Mouse (Mus musculus) common myeloid progenitor, adult 5-6 weeks (primary cell): ENCODE measurements around the gene Acmsd. TPM values are rescaled to one million over a fixed set of nuclear protein-coding genes. Genes with fewer than 3 reads are reported as not detected.
"Not testable (repeated sequence)": the region's sequence is repeated elsewhere in the genome, so short reads cannot be mapped to it uniquely, and the experiment has no call there.

Experiments
- ATAC-seq: replicated peaks from 2 replicates; pipeline ENCODE4 v1.8.0; 2016; ENCODE audit warnings: low read depth, mild to moderate bottlenecking, moderate TSS enrichment, inconsistent platforms; ENCODE audit not compliant: poor library complexity, severe bottlenecking
- total RNA-seq: library from RNA; stranded (forward); fragments of 200-1000, 187-1606 nt; gene quantifications from 2 replicates; pipeline ENCODE4 v1.2.3, GENCODE M21; 2017

The Acmsd gene
- 2.0 and 2.9 TPM in 2 replicates for total RNA-seq

DNA sequence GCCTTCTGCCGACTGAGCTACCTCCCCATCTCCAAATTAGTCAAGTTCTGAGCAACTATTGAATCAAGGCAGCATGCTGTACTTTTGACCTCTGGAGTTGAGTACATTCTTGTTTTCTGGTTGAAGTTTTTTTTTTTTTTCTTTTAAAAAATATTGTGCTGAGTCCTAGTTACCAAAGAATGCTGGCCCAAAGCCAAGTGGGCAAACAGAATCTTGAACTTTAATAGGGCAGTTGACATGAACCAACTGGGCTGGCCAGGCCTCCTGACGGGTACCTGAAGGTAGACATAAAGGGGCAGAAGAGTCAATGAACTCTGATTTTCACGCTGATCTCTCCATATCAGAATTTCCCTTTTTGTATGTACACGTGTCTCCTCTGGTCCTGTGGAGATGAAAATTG, at the start of gene Acmsd:
Gene Acmsd, plus strand, starts transcription at position 318 of the 400 bp plus-strand sequence.
- no peak for ATAC-seq

DNA sequence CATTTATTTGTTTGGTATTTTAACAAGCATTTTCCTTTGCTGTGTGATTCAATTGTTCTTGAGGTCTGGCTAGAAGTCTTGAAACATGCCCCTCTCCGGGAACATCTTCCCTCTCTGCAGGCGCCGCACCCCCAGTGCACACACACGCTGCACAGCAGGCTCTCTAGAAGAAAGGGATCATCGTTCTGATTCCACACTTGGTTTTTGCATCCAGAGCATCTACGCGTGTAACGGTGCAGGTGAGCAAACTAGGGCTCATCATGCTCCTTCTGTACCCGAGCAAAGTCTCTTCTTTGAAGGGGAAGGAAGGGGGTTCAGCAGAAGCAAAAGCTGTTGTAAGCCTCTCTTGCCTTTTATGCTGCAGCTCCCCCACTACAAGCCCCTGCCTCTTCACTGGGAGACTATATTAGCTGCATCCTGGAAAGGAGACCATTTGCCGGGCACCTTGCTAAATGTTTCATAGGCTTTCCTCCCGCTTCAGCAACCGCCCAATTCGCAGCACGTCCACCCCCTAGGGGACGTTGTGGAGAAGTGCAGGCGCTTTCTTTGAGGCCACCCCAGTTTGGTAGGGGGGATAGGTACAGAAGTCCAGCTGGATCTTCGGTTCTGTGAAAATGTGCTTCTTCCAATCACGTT, 49.6 kb upstream of the Acmsd start, which contains the start of gene Tmem163:
Gene Tmem163, minus strand, starts transcription at position 51 of the 636 bp plus-strand sequence.
- peak; percentile 71 for ATAC-seq

DNA sequence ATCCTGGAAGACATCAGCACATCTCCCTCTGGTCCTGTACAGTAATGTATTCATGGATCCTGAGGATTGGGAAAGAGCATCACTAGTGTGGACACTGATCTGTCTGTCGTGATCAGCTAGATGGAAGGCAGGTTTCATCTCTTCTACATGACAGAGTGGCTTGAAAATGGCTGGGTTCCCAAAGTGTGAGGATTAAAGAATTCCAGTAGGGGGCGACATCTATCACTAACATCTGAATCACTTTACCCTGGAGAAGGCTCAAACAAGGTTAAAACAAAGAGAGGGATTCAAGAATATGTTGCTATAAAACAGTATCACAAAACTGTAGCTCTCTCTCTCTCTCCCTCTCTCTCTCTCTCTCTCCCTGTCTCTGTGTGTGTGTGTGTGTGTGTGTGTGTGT, 32.7 kb upstream of the Acmsd start:
- ATAC-seq: no peak

DNA sequence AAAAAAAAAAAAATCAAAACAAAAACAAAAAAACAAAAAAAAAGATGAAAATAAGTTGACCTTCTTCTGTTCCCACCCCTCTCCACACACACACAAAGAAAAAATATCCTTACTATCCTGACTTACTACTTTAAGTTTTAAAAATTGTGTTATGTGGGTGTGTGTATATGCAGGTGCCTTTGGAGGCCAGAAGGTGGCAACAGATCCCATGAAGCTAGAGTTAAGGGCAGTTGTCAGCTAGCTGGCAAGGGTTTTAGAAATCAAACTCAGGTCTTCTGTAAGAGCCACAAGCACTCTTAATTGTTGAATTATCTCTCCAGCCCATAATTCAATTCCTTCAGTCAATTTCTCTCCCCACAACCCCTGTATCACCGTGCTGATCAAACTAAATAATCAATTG, 27.0 kb upstream of the Acmsd start:
- ATAC-seq: 0 out of 2 replicates have a peak, but pooled peaks have one; percentile 50

DNA sequence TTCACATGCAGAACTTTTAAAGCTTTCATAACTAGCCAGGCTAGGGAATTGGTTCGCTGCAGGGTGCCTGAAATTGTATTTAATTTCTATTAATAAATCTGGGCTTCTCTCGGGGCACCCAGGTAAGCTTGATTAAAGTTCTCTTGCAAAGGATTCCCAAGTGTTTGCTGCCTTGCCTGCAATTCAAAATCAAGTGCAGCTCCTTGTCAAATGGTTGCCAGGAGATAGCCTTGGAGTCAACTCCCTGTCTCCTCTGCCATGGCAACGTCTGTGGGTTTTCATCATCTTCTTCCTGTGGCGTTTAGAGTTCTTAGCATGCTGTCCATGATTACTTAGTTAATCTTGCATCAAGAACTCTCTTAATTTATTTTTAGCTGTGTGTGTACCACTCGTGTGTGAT, 22.9 kb upstream of the Acmsd start:
- ATAC-seq: no peak

DNA sequence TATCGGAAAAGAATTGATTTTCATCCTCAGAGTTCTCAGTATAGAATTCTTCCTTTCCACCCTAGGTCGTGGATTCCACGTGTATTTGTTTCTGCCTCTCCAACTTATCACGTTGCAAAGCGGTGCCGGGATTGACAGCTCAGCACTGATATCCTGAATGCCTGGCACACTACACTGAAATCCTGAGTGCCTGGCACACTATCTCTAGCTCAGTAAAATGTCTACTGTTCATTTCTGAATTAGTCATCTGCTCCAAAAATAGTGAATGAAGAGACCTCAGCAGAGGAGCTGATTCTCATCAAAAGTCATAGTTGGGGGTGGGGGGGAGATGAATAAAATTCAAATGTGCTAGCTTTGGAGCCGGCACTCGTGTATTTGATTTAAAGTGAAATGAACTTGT, 12.8 kb upstream of the Acmsd start:
- no peak for ATAC-seq

DNA sequence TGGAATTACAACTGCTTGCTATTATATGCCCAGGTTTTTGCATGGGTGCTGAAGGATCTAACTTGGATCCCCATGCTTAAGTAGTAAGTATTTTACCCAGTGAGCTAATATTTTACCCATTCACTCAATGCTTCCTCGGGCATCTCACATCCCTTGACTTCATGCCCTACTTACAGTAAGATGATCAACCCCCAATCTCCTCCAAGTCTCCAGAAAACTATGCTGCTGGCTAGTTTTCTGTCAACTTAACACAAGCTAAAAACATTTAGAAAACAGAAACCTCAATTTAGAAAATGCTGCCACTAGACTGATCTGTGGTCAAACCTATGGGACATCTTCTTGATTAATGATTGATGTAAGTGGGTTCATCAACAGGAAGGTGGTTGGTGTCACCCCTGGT, 10.9 kb upstream of the Acmsd start:
- no peak for ATAC-seq

DNA sequence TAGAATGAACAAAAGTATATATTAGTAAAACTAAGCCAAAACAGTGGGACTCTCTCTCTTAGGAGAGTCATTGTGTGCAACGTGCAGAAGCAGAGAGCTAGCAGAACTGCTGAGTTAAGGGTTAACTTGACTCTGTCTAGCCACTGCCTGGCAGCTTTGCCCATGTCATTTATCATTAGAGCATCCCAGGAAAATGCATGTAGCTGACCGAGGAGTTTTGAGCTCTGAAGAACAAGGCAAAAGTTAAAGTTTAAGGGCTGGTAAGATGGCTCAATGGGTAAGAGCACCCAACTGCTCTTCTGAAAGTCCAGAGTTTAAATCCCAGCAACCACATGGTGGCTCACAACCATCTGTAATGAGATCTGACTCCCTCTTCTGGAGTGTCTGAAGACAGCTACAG, 5.6 kb upstream of the Acmsd start:
- ATAC-seq: no peak

DNA sequence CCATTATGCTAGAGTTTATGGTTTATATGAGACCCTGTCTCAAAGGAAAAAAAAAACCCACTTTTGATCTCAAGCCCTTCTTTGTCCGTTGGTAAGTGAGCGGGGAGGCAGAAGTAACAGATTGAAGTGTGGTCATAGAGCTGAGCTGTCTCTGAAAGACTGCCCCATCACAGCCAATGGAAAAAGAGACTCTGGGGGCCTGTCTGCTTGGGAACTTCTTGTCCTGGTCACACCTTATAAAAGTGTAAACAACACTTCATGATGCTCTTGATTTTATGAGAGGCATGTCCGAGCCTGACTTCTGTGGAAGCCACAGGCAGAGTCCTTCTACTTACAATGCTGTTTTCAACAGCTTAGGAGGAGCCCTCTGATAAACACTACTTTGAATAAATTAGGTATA, 1.9 kb downstream of the Acmsd start:
- no peak for ATAC-seq

DNA sequence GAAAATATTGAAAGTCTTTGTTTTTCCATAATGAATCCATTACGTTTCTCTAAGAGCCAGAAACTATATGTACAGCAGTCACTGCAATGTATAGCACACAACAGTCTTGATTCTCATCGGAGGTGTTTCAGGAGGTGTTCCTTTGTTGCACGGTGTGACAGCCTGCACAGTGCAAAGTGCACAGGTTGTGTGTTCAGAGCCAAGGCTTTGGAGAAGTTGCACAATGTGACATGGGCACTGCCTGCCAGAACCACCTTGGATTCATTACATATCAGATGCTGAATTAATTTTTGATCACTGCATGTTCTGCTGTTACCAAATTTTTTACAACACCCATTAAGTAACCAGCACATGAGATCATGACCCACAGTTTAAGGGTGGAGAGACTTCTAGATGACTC, 3.2 kb downstream of the Acmsd start:
- no peak for ATAC-seq

DNA sequence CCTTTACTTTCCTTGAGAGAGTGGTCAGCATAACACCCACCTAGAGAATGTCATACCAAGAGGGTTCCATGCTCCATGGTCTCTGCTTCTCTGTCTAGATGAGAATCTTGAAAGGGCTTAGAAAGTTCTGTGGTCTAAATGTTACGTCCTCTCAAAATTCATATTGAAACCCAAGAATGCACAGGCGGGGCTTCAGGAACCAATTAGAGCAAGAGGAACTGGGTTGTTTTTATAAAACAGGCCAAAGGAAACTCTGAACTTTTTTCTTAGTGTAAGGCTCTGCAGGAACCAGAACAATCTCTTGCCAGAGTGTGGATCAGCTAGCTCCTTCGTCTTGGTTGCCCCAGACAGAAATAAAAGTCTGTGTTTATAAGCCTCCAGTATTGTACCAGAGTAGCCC, 3.6 kb downstream of the Acmsd start:
- no peak for ATAC-seq

DNA sequence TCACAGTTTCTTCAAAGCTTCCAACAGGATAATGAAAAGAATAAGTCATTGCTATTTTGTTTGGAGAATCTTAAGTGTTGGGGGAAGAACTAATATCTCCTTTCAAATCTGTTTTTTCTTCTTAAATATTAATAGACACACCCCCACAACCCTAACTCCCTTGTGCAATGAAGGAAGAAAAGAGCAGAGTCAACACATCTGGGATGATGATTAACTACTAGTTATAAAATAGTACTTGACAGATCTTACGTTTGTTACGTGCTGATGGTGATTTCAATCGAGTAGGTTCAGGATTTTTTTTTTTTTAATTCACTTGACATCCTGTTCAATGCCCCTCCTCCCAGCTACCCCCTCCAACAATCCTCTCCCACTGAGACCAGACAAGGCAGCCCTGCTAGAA, 6.1 kb downstream of the Acmsd start:
- no peak for ATAC-seq

DNA sequence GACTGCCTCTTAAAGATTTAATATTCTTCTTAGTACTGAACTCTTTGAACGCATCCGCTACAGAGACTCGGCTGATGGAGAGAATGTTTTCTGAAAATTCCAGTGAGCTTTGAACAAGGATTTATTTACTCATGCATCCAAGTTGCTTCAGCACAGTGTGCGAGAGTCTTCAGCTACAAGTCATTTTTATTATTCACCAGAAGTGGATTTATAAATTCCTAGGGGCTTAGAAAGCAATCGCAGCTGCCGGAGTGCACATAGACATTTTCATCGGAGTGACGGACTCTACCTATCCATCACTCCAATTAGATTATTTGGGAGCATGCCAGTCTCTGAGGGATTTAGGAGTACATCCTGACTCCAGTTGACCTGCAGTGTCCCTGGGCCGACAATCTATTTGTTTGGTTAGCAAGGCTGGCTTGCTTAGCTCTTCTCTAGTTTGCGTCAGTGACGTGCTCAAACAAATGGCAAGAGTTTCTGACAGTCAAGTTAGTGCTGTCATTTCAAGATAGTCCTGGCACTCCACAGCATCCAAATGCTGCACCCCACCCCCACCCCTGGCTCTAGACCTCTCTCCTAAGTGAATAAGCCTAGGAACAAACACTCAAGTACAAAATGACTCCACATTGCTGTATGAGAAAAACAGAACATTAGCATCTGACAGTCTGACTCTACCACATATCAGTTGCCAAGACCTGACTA, 21.3 kb downstream of the Acmsd start:
- ATAC-seq: no peak

DNA sequence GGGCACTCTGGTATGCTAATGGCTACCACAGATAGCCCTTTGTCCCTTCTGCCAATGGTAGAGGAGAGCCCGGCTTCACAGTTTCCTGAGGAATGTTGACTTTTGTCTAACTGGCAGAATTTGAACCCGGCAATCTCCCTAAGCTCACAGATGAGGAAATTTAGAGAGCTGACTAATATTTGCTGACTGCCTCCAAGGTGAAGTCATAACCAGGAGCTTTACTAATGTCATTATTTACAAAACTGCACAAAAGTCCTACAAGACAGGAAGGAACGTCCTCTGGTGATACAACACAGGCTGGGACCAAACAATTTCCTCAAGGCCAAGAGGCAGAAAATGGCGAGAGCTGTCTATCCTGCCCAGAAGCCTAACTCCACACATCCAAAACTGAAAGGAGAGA, 26.6 kb downstream of the Acmsd start:
- ATAC-seq: no peak

DNA sequence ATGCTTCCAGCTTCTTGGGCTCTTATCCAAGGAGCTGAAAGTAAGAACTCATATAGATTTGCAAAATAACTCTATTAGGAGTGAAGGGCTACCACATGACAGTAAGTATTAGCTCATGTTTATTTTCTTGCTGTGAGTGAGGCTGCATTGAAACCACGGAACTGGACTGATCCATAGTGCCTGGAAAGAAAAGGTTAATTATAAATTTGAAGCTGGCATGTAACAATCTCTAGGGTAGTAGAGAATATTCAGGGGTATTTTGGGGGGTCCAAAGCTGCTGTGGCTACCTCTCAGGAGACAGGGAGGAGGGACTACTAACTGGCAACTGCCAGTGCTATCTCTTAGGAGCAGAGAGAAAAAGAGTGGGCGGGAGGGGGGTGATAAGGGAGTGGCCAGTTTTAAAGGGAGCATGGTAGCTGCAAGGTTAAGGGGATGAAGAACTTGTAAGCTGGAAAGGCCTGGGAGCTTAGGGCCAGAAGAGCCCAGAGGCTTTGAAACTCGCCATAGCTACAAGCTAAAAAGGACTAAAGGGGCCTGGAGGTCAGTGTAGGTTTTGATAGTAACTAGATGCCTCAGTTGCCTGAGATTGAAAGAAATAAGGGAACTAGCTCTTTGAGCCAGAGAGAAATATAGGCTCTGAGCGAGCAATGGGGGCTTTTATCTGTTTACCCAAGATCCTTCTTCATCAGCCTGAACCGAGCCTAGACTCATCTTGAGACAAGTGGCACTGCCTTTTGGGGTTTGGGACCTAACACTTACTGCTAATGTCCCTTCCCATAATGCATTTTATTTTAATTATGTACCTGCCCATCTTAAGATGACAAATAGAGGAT, 27.3 kb downstream of the Acmsd start:
- peak; percentile 89 for ATAC-seq

DNA sequence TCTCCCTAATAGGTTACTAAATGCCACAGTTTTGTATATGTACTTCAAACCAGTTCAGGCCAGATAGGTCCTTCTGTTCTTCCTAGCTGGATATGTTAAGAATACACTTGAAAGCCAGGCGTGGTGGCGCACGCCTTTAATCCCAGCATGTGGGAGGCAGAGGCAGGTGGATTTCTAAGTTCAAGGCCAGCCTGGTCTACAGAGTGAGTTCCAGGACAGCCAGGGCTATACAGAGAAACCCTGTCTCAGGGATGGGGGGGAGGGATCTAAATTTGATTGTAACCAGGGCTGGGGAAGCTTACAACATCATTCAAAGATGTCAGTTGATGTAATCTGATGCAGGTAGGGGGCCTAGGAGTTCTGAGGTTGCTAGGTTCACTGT, 27.9 kb downstream of the Acmsd start:
- ATAC-seq: not testable (repeated sequence)

DNA sequence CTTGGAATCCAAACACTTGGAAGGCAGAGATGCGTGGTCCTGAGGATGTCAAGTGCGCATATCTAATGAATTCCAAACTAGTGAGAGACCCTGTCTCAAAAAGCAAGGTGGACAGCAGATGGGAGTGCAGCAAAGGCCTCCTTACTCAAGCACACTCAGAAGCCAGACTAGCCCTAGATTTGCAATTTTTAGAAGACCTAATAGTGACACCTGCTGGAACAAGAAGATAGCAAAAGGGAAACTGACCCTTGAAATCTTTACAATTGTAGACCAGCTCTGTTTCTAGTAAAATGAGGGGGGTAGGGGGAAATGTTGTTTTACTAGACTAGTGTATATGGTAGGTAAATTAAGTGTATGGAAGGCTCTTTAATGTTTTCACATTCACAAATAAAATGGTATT, 36.3 kb downstream of the Acmsd start:
- peak; percentile 80; the same call in 1 of the 2 replicates for ATAC-seq

DNA sequence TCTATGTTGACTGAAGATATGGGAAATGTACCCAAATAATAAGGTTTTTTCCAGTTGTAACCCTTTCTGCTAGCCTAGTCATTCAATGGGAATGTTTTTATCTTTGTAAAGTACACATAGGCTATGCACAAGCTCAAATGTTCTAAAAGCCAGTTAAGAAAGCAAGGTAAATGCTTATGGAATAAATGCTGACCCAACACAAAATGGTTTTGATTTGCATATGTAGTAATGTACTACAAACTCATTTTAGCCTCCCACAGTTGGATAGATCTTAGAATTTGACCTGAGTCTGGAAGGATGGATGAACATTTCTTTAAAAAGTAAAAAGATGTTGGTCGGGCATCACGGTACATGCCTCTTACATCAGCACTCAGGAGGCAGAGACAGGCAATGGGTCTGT, 37.5 kb downstream of the Acmsd start:
- ATAC-seq: no peak

DNA sequence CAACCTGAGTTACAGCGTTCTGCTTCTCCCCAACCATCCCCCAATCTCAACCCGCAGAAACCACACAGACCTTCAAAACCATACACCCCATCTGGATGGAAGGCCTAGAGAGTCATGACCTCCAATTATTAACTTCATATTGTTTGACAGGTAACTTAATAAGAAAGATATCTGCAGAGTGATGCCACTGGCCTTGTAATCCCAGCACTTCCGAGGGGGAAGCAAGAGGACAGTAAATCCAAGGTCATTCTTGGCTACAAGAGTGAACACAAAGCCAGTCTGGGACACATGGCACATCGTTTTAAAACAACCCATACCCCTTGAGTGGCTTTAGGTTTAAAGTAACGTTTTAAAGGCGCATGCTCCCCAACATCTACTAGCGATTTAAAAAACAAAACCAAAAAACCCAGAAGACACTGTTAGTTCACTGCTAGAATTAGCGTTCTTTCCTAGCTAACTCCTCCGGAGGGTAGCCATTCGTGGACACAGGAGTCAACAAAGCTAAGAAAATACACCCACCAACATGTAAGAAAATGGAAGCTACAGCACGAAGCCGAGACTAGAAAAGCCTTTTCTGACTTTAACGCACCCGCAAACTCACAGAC, 44.1 kb downstream of the Acmsd start:
- no peak for ATAC-seq

DNA sequence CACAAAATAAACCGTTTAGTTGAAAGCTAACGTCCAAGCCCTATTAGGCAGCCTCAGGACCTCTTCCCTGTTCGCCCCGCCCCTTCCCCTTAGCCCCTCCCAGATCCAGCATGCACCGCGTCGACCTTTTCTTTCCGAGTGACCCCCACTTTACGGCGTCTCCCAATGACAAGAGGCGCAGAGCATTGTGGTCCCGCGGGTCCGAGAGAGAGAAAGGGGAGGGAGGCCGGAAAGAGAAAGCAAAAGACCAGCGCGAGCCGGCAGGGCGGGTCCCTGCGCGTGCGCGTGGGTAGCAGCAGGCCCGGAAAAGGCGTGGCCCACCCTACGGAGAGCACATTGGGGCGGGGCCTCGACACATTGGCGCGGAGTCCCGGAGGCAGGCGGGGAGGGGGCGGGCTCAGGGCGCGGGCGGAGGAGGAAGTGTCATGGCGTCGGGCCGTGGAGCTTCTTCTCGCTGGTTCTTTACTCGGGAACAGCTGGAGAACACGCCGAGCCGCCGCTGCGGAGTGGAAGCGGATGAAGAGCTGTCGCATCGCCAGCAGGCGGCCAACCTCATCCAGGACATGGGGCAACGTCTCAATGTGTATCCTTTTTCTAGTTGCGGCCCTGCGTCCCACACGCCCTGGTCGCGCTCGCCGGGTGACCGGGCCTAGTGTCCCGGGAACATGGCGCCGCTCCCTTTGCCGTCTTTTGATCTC, 44.7 kb downstream of the Acmsd start, which contains the start of gene Ccnt2:
Gene Ccnt2, plus strand, starts transcription at position 362 of the 698 bp plus-strand sequence.
- peak; percentile 95 for ATAC-seq
